20 mouse cellular contexts compared by ENCODE assay signal in the genomic region with DNA sequence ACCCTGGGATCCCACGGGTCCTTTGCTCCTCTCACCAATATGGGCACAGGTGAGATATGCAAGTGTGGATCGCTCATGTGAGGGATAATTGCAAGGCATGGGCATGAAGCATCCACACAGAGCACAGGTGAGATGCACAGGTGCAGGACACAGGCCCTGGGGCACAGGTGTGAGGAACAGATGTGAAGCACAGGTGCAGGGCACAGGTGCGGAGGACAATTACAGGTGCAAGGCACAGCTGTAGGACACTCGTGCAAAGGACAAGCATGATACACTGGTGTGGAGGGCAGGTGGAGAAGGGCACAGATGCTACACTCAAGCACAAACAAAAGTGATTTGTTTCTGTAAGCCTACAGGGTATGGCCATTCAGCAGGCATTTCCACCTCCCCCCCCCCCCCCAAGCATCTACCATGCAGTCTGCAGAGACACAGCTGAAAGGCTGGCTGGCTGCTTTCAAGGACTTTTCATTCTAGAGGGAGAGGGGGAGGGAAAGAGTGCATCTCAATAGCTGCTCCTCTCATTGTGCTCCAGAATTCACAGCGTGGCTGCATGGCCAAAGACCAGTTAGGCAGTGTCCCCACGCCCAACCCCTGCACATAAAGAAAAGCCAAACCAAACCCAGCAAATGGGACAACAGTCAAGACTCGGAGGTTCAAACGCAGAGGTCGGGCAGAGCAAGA. TPM values are rescaled to one million over a fixed set of nuclear protein-coding genes. Genes with fewer than 3 reads are reported as not detected.
DNase-seq lines count a peak whose midpoint lies in the region; ATAC-seq and TF ChIP-seq lines count a peak whose summit lies in the region.
"Had no signal": no experiment of that assay in that cellular context is flagged by ENCODE, and none has a peak within 500 bp of the region (broad histone marks: within the 10 kb centered on the region; RNA-seq: fewer than 3 reads in every experiment).

No protein-coding gene starts in this region.

- H3K4me3 ChIP-seq in forebrain, embryonic 14.5 days (ENCODE audit: low read depth, low read length), result no peak overlapping the region
- no peak overlapping the region for H3K4me3 ChIP-seq in forebrain, postnatal 0 days (ENCODE audit: low read depth, low read length)
- H3K4me3 ChIP-seq in testis, adult 2 months (ENCODE audit: control insufficient read depth, low read depth, low read length), result no peak overlapping the region
- H3K4me3 ChIP-seq in hindbrain, embryonic 12.5 days, result no peak overlapping the region
- no peak overlapping the region for H3K4me3 ChIP-seq in myocyte
- H3K4me3 ChIP-seq: forebrain, embryonic 15.5 days; heart, embryonic 10.5 days; hindbrain, embryonic 15.5 days; neural tube, embryonic 15.5 days had no signal

- no peaks in the 10 kb centered on the region for H3K79me2 ChIP-seq in myocyte (ENCODE audit: control insufficient read depth, insufficient read depth)

- no peak overlapping the region for H3K27ac ChIP-seq in forebrain, embryonic 14.5 days (ENCODE audit: low read depth, low read length)
- no peak overlapping the region for H3K27ac ChIP-seq in forebrain, postnatal 0 days (ENCODE audit: low read depth, low read length)
- H3K27ac ChIP-seq in testis, adult 2 months (ENCODE audit: control insufficient read depth, insufficient read depth, low read depth, low read length), result no peak overlapping the region
- H3K27ac ChIP-seq in hindbrain, embryonic 12.5 days, result no peak overlapping the region
- H3K27ac ChIP-seq: forebrain, embryonic 15.5 days; heart, embryonic 10.5 days; hindbrain, embryonic 15.5 days; kidney, postnatal 0 days; neural tube, embryonic 15.5 days had no signal

- TF ChIP-seq POLR2A in testis, adult 2 months (IDR thresholded peaks at IDR 0.05; ENCODE audit: control insufficient read depth, low read depth, low read length), result peak; percentile 7; the same call in 1 of the 2 replicates
- no peak for TF ChIP-seq POLR2A in myocyte (IDR thresholded peaks at IDR 0.05; ENCODE audit: insufficient read length, low read depth)

- H3K27me3 ChIP-seq in forebrain, embryonic 14.5 days (replicated peaks; ENCODE audit: control insufficient read depth, insufficient read depth, low read length), result no peaks in the 10 kb centered on the region
- H3K27me3 ChIP-seq in forebrain, postnatal 0 days (ENCODE audit: insufficient read depth, low read length), result no peaks in the 10 kb centered on the region
- no peaks in the 10 kb centered on the region for H3K27me3 ChIP-seq in testis, adult 2 months (ENCODE audit: control insufficient read depth, insufficient read depth, low read length)
- H3K27me3 ChIP-seq in hindbrain, embryonic 12.5 days, result 0 out of 2 replicates have a peak, but pooled peaks cover 5% of the 10 kb centered on the region
- H3K27me3 ChIP-seq in myocyte (ENCODE audit: control insufficient read depth, insufficient read depth, insufficient read length), result no peaks in the 10 kb centered on the region
- H3K27me3 ChIP-seq: forebrain, embryonic 15.5 days; hindbrain, embryonic 15.5 days; neural tube, embryonic 15.5 days had no signal

- H3K9me3 ChIP-seq in forebrain, embryonic 14.5 days (replicated peaks; ENCODE audit: control insufficient read depth, low read length), result no peaks in the 10 kb centered on the region
- no peaks in the 10 kb centered on the region for H3K9me3 ChIP-seq in forebrain, postnatal 0 days (ENCODE audit: low read length)
- H3K9me3 ChIP-seq in hindbrain, embryonic 12.5 days (replicated peaks), result no peaks in the 10 kb centered on the region
- H3K9me3 ChIP-seq: forebrain, embryonic 15.5 days; heart, embryonic 10.5 days; hindbrain, embryonic 15.5 days; neural tube, embryonic 15.5 days had no signal

- no peaks in the 10 kb centered on the region for H3K36me3 ChIP-seq in forebrain, embryonic 14.5 days (ENCODE audit: control insufficient read depth, insufficient read depth, low read length)
- no peaks in the 10 kb centered on the region; the same call in 1 of the 2 replicates for H3K36me3 ChIP-seq in forebrain, postnatal 0 days (ENCODE audit: insufficient read depth)
- H3K36me3 ChIP-seq in testis, adult 2 months (ENCODE audit: control insufficient read depth, insufficient read depth, low read length), result no peaks in the 10 kb centered on the region
- no peaks in the 10 kb centered on the region for H3K36me3 ChIP-seq in hindbrain, embryonic 12.5 days
- H3K36me3 ChIP-seq in myocyte (ENCODE audit: control insufficient read depth, insufficient read depth), result no peaks in the 10 kb centered on the region
- H3K36me3 ChIP-seq: forebrain, embryonic 15.5 days; heart, embryonic 10.5 days; hindbrain, embryonic 15.5 days; neural tube, embryonic 15.5 days had no signal

- H3K4me1 ChIP-seq in forebrain, embryonic 14.5 days (ENCODE audit: control insufficient read depth, insufficient read depth, low read length), result peaks cover 17% of the 10 kb centered on the region; the same call in 1 of the 2 replicates
- peaks cover 5% of the 10 kb centered on the region for H3K4me1 ChIP-seq in forebrain, postnatal 0 days (ENCODE audit: insufficient read depth)
- peaks cover 7% of the 10 kb centered on the region for H3K4me1 ChIP-seq in testis, adult 2 months (ENCODE audit: control insufficient read depth, insufficient read depth, low read length)
- H3K4me1 ChIP-seq in hindbrain, embryonic 12.5 days, result peaks cover 29% of the 10 kb centered on the region

- H3K9ac ChIP-seq in forebrain, embryonic 14.5 days (ENCODE audit: low read length), result no peak overlapping the region
- H3K9ac ChIP-seq in forebrain, postnatal 0 days, result no peak overlapping the region
- H3K9ac ChIP-seq in hindbrain, embryonic 12.5 days, result no peak overlapping the region
- H3K9ac ChIP-seq: forebrain, embryonic 15.5 days; hindbrain, embryonic 15.5 days; neural tube, embryonic 15.5 days had no signal

- peak; percentile 32 for DNase-seq in forebrain, embryonic 14.5 days (ENCODE audit: low spot score)
- DNase-seq in forebrain, postnatal 0 days, result no peak
- no peak for DNase-seq in testis, postnatal 14 days (ENCODE audit: low spot score)
- DNase-seq in lung, postnatal 4 days, result no peak
- DNase-seq in yolk sac, embryonic 10.5 days (ENCODE audit: low spot score), result no peak
- DNase-seq: adrenal gland, postnatal 10 days; cerebellum, adult 11 months; cerebellum, postnatal 36 days; kidney, adult 11 months; lung, postnatal 10 days; right cerebral cortex, postnatal 14 days had no signal

- no peak for ATAC-seq in forebrain, embryonic 14.5 days
- no peak for ATAC-seq in forebrain, postnatal 0 days
- peak; percentile 7; the same call in 1 of the 2 replicates for ATAC-seq in hindbrain, embryonic 12.5 days (ENCODE audit: low FRiP score)
- ATAC-seq: activated CD4-positive, CD25-positive, alpha-beta regulatory T cell, adult 4 months; forebrain, embryonic 15.5 days had no signal

- WGBS in forebrain, embryonic 14.5 days, result 40% methylated on average over 9 of the region's 9 CpGs
- WGBS in forebrain, postnatal 0 days, result 43% methylated on average over 9 of the region's 9 CpGs
- WGBS in hindbrain, embryonic 12.5 days, result 52% methylated on average over 9 of the region's 9 CpGs

- no peak for TF ChIP-seq CTCF in forebrain, postnatal 0 days (IDR thresholded peaks at IDR 0.05; ENCODE audit: low read depth)
- no peak for TF ChIP-seq CTCF in testis, adult 2 months (IDR thresholded peaks at IDR 0.05; ENCODE audit: control insufficient read depth, insufficient read depth, insufficient replicate concordance, low read depth, low read length)

- H3ac ChIP-seq in myocyte (ENCODE audit: control insufficient read depth, insufficient read length), result no peak overlapping the region

- no peak overlapping the region for H3K4me2 ChIP-seq in forebrain, embryonic 14.5 days (ENCODE audit: low read length)
- no peak overlapping the region for H3K4me2 ChIP-seq in forebrain, postnatal 0 days (ENCODE audit: low read depth)
- no peak overlapping the region for H3K4me2 ChIP-seq in hindbrain, embryonic 12.5 days (replicated peaks)
- no peak overlapping the region for H3K4me2 ChIP-seq in myocyte (ENCODE audit: low read depth)
- H3K4me2 ChIP-seq: forebrain, embryonic 15.5 days; hindbrain, embryonic 15.5 days; neural tube, embryonic 15.5 days had no signal

TF ChIP-seq in myocyte, 11 proteins besides CTCF, POLR2A, EP300 and RAD21:
- peak in 2 of 3 experiments; percentile 61 to 77 for TF ChIP-seq MYOG (IDR thresholded peaks at IDR 0.05; ENCODE audit: control insufficient read depth in 1 of 3, insufficient read depth in 1 of 3, insufficient read length in 2 of 3, low read depth in 2 of 3)
- no peak for TF ChIP-seq POLR2AphosphoS2 (IDR thresholded peaks at IDR 0.05; ENCODE audit: insufficient read length, low read depth)
- TF ChIP-seq TCF3 (IDR thresholded peaks at IDR 0.05; ENCODE audit: insufficient read length, low read depth), result peak; percentile 31
- peak in 2 of 3 experiments; percentile 53 to 63 for TF ChIP-seq MYOD1 (IDR thresholded peaks at IDR 0.05; ENCODE audit: control insufficient read depth in 1 of 3, insufficient read length in 2 of 3, low read depth in 2 of 3)

RNA-seq across cellular contexts. Expression of a gene that starts 11.9 kb away (rescaled TPM):
- polyA plus RNA-seq in forebrain, embryonic 14.5 days (2014; fragmentation: Nextera tagmentation; extraction: Ambion mirVana), result 9.0 and 10.5 TPM in 2 replicates
- total RNA-seq in forebrain, postnatal 0 days (2014; rRNA removed), result 8.6 and 17.2 TPM in 2 replicates
- polyA plus RNA-seq in forebrain, postnatal 0 days (2015; fragmentation: Nextera tagmentation; extraction: Ambion mirVana), result 17.8 and 28.2 TPM in 2 replicates
- 13.0 and 13.4 TPM in 2 replicates for polyA plus RNA-seq in testis, adult 2 months (2012; rRNA removed)
- 17.9 and 19.4 TPM in 2 replicates for polyA plus RNA-seq in hindbrain, embryonic 12.5 days (2016; fragmentation: Nextera tagmentation; extraction: Ambion mirVana)
- 8.1 TPM for polyA plus RNA-seq in myocyte (2012; fragmentation: generic; extraction: Trizol)
- polyA plus RNA-seq: activated CD4-positive, CD25-positive, alpha-beta regulatory T cell, adult 4 months had no signal
